Mouse (Mus musculus): ENCODE measurements around the gene Gm10644.

- TF ChIP-seq EP300 (IDR thresholded peaks at IDR 0.05; ENCODE audit: insufficient read depth, low read depth, low read length), result no peak
- no peak for TF ChIP-seq CTCF (IDR thresholded peaks at IDR 0.05)
Observed at GRCm38 (mm10) chr8:83911809-83912731, 42.9 kb downstream of the Gm10644 start.

Data from heart, adult 2 months (tissue).